Mouse (Mus musculus): ENCODE measurements around the gene Tspan11.

DNA sequence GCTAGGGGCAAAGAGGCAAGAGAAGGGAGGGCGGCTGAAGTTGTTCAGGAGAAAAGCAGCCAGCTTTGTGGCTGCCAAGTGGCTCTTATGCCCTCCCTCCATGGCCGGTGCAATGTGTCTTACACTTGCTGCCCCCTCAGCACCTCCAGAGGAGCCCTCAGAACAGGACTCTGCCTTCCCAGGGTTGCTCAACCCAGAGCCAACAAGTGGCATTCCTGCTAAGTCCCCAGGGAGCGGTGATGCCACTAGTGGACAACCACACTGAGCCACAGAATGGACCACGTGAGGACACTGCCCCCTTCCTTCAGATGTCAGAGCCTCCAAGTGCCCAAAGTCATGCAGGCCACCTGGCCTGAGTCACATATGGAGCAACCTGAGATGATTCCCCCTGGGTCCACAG lies 65.7 kb downstream of the Tspan11 start:
- TF ChIP-seq CTCF (conservative IDR thresholded peaks at IDR 0.05; ENCODE audit: insufficient read depth, insufficient read length, low read depth, low read length), result no peak
- no peak for TF ChIP-seq POLR2A (IDR thresholded peaks at IDR 0.05; ENCODE audit: low read depth, low read length)

Measured in kidney, adult 2 months (tissue).